Mouse (Mus musculus): ENCODE measurements around the gene Tmem37. TPM values are rescaled to one million over a fixed set of nuclear protein-coding genes. Genes with fewer than 3 reads are reported as not detected.

The Tmem37 gene
- polyA plus RNA-seq, 1 experiment from 2014 or later: 7.2 TPM

- H3K4me1 ChIP-seq: peaks cover 33% of the 10 kb centered on the region
- no peak overlapping the region for H3K4me3 ChIP-seq
- DNase-seq (ENCODE audit: low spot score): no peak
- H3K27me3 ChIP-seq (replicated peaks; ENCODE audit: low read depth, poor library complexity, severe bottlenecking): no peaks in the 10 kb centered on the region
- 67% methylated on average over 3 of the region's 3 CpGs for WGBS
- H3K27ac ChIP-seq (replicated peaks): no peak overlapping the region
- H3K36me3 ChIP-seq (replicated peaks): no peaks in the 10 kb centered on the region
- no peaks in the 10 kb centered on the region for H3K9me3 ChIP-seq
Measured at GRCm38 (mm10) chr1:120085696-120086095, 11.8 kb upstream of the Tmem37 start.

GRCm38 (mm10) chr1:120083921-120084517 is 10.1 kb upstream of the Tmem37 start:
- DNase-seq (ENCODE audit: low spot score): no peak
- Histone ChIP-seq H3K27ac (replicated peaks) (no peak overlapping the region), H3K27me3 (replicated peaks; ENCODE audit: low read depth, poor library complexity, severe bottlenecking) (no peaks in the 10 kb centered on the region), H3K36me3 (replicated peaks) (no peaks in the 10 kb centered on the region), H3K4me3 (no peak overlapping the region), H3K4me1 (peaks cover 27% of the 10 kb centered on the region), H3K9me3 (no peaks in the 10 kb centered on the region)
- WGBS: 53% methylated on average over 5 of the region's 5 CpGs

- Histone ChIP-seq H3K9me3 (no peaks in the 10 kb centered on the region), H3K36me3 (replicated peaks) (no peaks in the 10 kb centered on the region), H3K4me1 (peaks cover 22% of the 10 kb centered on the region), H3K27me3 (replicated peaks; ENCODE audit: low read depth, poor library complexity, severe bottlenecking) (no peaks in the 10 kb centered on the region), H3K27ac (replicated peaks) (no peak overlapping the region), H3K4me3 (no peak overlapping the region)
- DNase-seq (ENCODE audit: low spot score): peak; percentile 27
- 30% methylated on average over 7 of the region's 7 CpGs for WGBS
Measured at GRCm38 (mm10) chr1:120082957-120083585, 9.2 kb upstream of the Tmem37 start.

- DNase-seq (ENCODE audit: low spot score): no peak
- no peak overlapping the region for H3K27ac ChIP-seq (replicated peaks)
- peaks cover 30% of the 10 kb centered on the region for H3K4me1 ChIP-seq
- WGBS: 79% methylated on average over 1 of the region's 1 CpGs
- H3K4me3 ChIP-seq: no peak overlapping the region
- no peaks in the 10 kb centered on the region for H3K9me3 ChIP-seq
- no peaks in the 10 kb centered on the region for H3K36me3 ChIP-seq (replicated peaks)
- H3K27me3 ChIP-seq (replicated peaks; ENCODE audit: low read depth, poor library complexity, severe bottlenecking): peaks cover 1% of the 10 kb centered on the region; the same call in 1 of the 2 replicates
Measured at GRCm38 (mm10) chr1:120080632-120081031, 6.8 kb upstream of the Tmem37 start.

GRCm38 (mm10) chr1:120077746-120078410 is 4.0 kb upstream of the Tmem37 start:
- no peak overlapping the region; the same call in 1 of the 2 replicates for H3K27ac ChIP-seq (replicated peaks)
- no peak overlapping the region for H3K4me3 ChIP-seq
- H3K9me3 ChIP-seq: no peaks in the 10 kb centered on the region
- 5% methylated on average over 9 of the region's 9 CpGs for WGBS
- H3K27me3 ChIP-seq (replicated peaks; ENCODE audit: low read depth, poor library complexity, severe bottlenecking): peaks cover 19% of the 10 kb centered on the region
- peak; percentile 23 for DNase-seq (ENCODE audit: low spot score)
- H3K36me3 ChIP-seq (replicated peaks): no peaks in the 10 kb centered on the region
- H3K4me1 ChIP-seq: peaks cover 41% of the 10 kb centered on the region

GRCm38 (mm10) chr1:120075507-120075906 is 1.6 kb upstream of the Tmem37 start:
- WGBS: 85% methylated on average over 5 of the region's 5 CpGs
- H3K4me3 ChIP-seq: no peak overlapping the region
- no peaks in the 10 kb centered on the region for H3K9me3 ChIP-seq
- no peaks in the 10 kb centered on the region for H3K36me3 ChIP-seq (replicated peaks)
- H3K27me3 ChIP-seq (replicated peaks; ENCODE audit: low read depth, poor library complexity, severe bottlenecking): peaks cover 37% of the 10 kb centered on the region
- no peak overlapping the region for H3K27ac ChIP-seq (replicated peaks)
- no peak for DNase-seq (ENCODE audit: low spot score)
- peaks cover 42% of the 10 kb centered on the region for H3K4me1 ChIP-seq

GRCm38 (mm10) chr1:120074931-120075330 is 1.1 kb upstream of the Tmem37 start:
- Histone ChIP-seq H3K4me1 (peaks cover 48% of the 10 kb centered on the region), H3K9me3 (no peaks in the 10 kb centered on the region), H3K27me3 (replicated peaks; ENCODE audit: low read depth, poor library complexity, severe bottlenecking) (peaks cover 37% of the 10 kb centered on the region), H3K27ac (replicated peaks) (no peak overlapping the region; the same call in 1 of the 2 replicates), H3K36me3 (replicated peaks) (no peaks in the 10 kb centered on the region), H3K4me3 (no peak overlapping the region)
- no peak for DNase-seq (ENCODE audit: low spot score)
- 73% methylated on average over 4 of the region's 4 CpGs for WGBS

- Histone ChIP-seq H3K4me3 (peak overlapping the region; percentile 62), H3K27me3 (replicated peaks; ENCODE audit: low read depth, poor library complexity, severe bottlenecking) (peaks cover 37% of the 10 kb centered on the region), H3K9me3 (no peaks in the 10 kb centered on the region), H3K4me1 (peaks cover 52% of the 10 kb centered on the region), H3K36me3 (replicated peaks) (no peaks in the 10 kb centered on the region), H3K27ac (replicated peaks) (peak overlapping the region; percentile 57)
- peak; percentile 20 for DNase-seq (ENCODE audit: low spot score)
- WGBS: 17% methylated on average over 4 of the region's 4 CpGs
Measured at GRCm38 (mm10) chr1:120074307-120074702, 431 bp upstream of the Tmem37 start.

- Histone ChIP-seq H3K9me3 (no peaks in the 10 kb centered on the region), H3K27ac (replicated peaks) (no peak overlapping the region), H3K27me3 (replicated peaks; ENCODE audit: low read depth, poor library complexity, severe bottlenecking) (peaks cover 37% of the 10 kb centered on the region), H3K4me3 (peak overlapping the region; percentile 62), H3K36me3 (replicated peaks) (no peaks in the 10 kb centered on the region), H3K4me1 (peaks cover 52% of the 10 kb centered on the region)
- 11% methylated on average over 16 of the region's 16 CpGs for WGBS
- DNase-seq (ENCODE audit: low spot score): peak; percentile 47
Measured at GRCm38 (mm10) chr1:120072900-120073299, 974 bp downstream of the Tmem37 start.

- peaks cover 37% of the 10 kb centered on the region for H3K27me3 ChIP-seq (replicated peaks; ENCODE audit: low read depth, poor library complexity, severe bottlenecking)
- no peak overlapping the region for H3K4me3 ChIP-seq
- DNase-seq (ENCODE audit: low spot score): no peak
- no peaks in the 10 kb centered on the region for H3K36me3 ChIP-seq (replicated peaks)
- H3K27ac ChIP-seq (replicated peaks): no peak overlapping the region
- H3K9me3 ChIP-seq: no peaks in the 10 kb centered on the region
- WGBS: 89% methylated on average over 4 of the region's 4 CpGs
- H3K4me1 ChIP-seq: peaks cover 46% of the 10 kb centered on the region
Measured at GRCm38 (mm10) chr1:120071133-120071532, 2.7 kb downstream of the Tmem37 start.

- Histone ChIP-seq H3K4me1 (peaks cover 45% of the 10 kb centered on the region), H3K9me3 (no peaks in the 10 kb centered on the region), H3K27me3 (replicated peaks; ENCODE audit: low read depth, poor library complexity, severe bottlenecking) (peaks cover 31% of the 10 kb centered on the region), H3K4me3 (no peak overlapping the region), H3K27ac (replicated peaks) (no peak overlapping the region), H3K36me3 (replicated peaks) (no peaks in the 10 kb centered on the region)
- no peak for DNase-seq (ENCODE audit: low spot score)
- WGBS: 56% methylated on average over 6 of the region's 6 CpGs
Measured at GRCm38 (mm10) chr1:120070168-120070567, 3.7 kb downstream of the Tmem37 start.

GRCm38 (mm10) chr1:120069120-120069519 is 4.8 kb downstream of the Tmem37 start:
- Histone ChIP-seq H3K4me1 (peaks cover 35% of the 10 kb centered on the region), H3K36me3 (replicated peaks) (no peaks in the 10 kb centered on the region), H3K4me3 (no peak overlapping the region), H3K27me3 (replicated peaks; ENCODE audit: low read depth, poor library complexity, severe bottlenecking) (peaks cover 25% of the 10 kb centered on the region), H3K9me3 (no peaks in the 10 kb centered on the region), H3K27ac (replicated peaks) (no peak overlapping the region)
- DNase-seq (ENCODE audit: low spot score): no peak
- 78% methylated on average over 5 of the region's 5 CpGs for WGBS

- H3K4me3 ChIP-seq: no peak overlapping the region
- WGBS: 85% methylated on average over 3 of the region's 3 CpGs
- DNase-seq (ENCODE audit: low spot score): no peak
Measured at GRCm38 (mm10) chr1:120066625-120067024, 7.2 kb downstream of the Tmem37 start.

More at GRCm38 (mm10) chr1:120066625-120067024, 7.2 kb downstream of the Tmem37 start:
- Histone ChIP-seq H3K27me3 (replicated peaks; ENCODE audit: low read depth, poor library complexity, severe bottlenecking) (peaks cover 9% of the 10 kb centered on the region), H3K4me1 (peaks cover 19% of the 10 kb centered on the region; the same call in 1 of the 2 replicates), H3K9me3 (no peaks in the 10 kb centered on the region), H3K27ac (replicated peaks) (no peak overlapping the region), H3K36me3 (replicated peaks) (no peaks in the 10 kb centered on the region)

All from embryonic facial prominence, embryonic 10.5 days (tissue).